Mouse (Mus musculus): ENCODE data around the gene Itpr3.
A peak's percentile ranks its signal among the peaks of the same experiment; 100 is the strongest.

The Itpr3 gene

DNA sequence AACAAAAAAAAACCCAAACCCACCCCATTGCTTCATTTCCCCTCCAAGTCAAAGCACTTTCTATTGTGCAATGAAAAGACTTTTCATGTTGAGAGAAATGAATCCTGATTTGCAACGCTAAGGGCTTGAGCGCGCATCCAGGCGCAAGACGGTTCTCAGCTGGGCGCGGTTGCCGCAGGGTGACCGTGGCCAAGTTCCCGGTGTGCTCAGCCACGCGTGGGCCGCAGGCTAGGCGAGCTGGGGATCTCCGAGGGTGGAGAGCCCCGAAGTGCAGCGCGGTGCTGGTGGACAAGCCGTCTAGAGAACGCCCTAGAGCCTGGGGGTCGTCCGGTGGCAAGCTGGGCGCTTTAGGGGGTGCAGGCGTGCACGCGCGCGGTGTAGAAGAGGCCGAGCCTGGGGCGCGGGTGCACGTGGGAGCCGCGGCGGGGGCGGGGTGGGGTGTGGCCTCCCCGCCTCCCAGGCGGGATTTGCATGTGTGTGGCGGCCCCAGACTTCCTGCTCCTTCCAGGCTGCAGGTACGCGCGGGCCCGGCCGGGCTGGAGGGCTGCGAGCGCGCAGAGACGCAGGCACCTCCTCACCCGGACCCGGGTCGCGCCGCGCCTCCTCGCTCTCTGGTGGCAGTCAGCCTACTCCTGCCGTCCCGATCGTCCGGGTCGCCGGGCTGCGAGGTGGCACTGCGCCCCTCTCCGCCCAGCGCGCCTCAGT lies at the start of gene Itpr3:
TSS of gene Itpr3 (plus strand) at position 493 of the 705 bp plus-strand sequence.
- DNase-seq, result peak; percentile 79

DNA sequence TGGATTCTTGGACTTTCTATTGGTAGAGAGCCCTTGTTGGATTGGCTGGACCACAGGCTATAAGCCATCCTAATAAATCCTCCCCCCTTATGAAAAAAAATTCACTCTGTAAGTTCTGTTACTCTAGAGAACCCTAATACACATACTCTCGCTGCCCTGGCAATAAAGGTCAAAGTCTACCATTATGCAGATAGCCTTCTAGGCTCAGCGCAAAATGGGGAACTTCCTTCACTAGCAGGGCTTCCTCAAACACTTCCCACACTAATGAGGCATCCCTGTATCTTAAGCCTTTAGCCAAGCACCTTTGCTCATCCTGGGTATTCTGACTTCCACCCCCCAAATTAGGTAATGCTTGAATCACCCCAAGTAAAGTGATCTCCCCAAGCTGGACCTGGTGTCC lies 48.8 kb upstream of the Itpr3 start:
- DNase-seq, result no peak

DNA sequence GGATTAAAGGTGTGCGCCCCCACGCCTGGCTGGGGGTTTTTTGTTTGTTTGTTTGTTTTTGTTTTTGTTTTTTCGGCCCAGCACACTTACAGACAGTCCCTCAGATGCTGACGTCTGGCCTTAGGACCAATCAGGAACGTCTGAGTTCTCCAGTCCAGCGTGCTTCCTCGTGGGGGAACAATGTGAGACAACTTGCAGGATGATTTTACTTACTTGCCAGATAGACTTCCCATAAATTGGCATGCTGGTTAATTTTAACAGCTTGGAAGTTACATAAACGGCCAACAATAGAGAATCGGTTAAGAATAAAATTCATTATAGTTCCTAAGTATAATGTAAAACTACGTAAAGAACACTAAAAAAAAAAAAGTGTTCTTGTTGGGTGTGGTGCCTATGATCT lies 45.9 kb upstream of the Itpr3 start:
- DNase-seq, result no peak

DNA sequence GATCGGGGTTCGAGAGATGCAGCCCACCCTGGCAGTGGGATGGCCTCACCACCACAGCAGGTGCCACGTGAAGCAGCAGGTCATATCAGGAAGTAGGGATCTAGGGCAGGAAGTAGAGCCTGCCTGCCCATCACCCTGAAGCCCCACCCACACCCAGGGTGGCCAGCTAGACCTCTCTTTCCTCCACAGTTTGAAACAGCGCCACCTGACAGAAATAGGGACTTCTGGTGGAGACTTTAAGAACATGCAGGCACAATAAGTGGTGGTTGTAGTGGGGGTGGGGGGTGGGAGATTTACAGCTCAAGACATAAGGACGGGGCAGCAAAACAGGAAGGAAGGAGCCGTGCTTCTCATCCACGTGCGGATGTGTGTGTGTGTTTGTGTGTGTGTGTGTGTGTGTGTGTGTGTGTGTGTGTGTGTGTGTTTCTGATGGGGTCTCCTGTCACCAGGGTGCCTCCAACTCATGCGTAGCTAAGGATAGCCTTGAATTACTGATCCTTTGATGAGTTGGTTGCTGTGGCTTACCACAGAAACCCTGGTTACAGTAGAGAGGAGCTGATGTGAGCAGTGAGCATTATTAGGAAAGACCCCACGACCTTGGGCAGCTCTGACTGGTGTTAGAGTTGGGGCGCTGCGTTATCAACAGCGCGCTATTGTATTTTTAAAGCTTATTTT lies 45.0 kb upstream of the Itpr3 start:
- no peak for DNase-seq

DNA sequence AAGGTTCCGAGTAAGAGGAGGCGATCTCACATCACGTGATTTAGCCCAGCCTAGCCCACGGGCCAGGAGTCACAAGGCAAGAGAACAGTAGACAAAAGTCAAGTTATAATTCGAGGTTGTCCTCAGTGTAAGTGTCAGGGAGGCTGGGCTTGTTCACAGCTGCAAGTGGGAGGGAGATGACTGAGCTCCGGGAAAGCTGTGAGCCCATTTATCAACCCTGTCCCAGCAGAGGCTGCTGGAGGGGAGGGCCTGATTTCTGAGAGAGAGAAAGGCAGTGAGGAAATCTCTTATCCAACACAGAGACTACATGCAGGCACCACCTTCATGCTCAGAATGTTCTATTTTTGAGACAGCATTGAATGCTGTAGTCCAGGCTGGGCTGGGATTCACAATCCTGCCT lies 44.2 kb upstream of the Itpr3 start:
- no peak for DNase-seq

DNA sequence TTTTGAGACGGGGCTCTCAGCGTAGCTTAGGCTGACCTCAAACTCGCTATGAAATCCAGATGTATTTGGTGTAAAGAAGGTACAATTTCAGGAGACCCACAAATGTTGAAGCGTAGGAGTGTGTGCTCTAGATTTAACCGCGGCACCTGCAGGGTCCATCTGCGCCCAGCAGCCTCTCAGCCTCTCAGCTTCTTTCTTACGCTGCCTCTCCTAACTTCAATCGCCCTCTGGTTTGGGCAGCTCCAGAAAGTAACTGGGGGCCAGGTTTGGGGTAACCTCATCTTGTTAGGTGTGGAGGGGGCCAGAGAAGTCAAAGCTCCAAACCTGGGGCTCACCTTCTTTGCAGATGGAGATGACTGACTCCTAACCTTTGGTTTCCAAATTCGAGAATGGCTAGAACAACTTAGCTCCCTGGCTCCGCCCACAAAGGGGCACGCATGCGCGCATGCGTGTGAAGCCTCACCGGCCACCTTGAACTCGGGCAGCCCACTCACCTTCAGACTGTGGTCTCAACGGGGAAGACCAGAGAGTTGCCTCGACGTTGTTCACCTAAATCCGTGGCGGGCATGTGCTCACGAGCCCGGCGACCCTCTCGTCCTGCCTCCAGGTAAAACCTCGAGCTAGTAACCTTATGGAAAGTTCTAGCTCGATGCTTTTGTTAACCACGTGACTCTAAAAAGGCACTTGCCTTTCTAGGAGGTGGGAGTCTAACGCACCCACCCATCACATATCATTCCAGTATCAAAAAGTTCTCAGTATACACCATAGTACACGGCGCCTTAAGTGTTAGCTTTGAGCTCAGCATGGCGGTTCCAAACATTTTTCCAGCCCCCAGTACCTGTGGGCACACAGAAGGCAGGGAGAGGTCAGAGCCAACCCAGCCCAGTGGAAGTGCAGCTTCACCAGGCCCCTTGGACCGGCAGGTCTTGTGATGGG lies 39.3 kb upstream of the Itpr3 start:
- DNase-seq, result peak; percentile 92

DNA sequence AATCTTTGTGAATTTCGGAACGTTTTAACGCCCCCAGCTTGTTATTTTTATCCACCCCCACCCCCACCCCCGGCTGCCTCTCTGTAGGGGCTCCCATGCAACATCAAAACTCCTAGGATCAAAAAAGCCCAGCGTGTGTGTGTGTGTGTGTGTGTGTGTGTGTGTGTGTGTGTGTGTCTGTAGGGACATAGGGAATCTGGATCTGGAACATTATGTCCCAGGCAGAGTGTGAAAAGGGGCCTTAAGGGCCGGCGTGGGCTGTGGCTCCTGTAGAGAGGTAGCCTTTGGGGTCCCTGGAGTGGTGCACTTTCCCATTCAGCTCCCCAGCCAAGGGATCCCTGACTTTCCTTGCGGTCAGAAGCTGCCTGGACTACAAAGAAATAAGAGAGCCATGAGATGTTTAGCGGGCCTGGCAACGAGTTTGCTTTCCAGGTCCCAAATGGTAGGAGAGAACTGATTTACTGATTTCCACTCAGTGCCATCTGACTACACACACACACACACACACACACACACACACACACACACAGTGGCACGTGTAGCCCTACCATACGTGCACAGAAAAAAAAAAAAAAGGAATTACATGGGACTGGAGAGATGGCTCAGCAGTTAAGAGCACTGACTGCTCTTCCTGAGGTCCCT lies 38.4 kb upstream of the Itpr3 start:
- DNase-seq, result peak; percentile 25

DNA sequence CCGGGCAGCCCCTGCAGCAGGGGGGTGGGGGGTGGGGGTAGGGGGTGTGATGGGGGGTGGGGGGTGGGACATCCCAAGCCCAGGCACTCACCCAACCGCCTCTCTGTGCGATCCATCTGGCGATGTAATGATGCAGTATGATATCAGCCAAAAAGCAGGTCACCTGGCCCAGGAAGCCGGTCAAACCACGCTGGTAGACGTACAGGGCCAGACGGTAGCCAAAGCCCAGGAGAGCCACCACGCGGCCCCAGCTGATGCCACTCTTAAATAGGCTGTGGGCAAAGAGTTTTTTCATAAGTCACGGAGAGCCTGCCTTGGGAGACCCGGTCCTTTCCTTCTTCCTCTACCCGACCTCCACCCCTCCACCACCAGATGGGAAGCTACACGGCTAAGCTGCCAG lies 36.0 kb upstream of the Itpr3 start:
- no peak for DNase-seq

DNA sequence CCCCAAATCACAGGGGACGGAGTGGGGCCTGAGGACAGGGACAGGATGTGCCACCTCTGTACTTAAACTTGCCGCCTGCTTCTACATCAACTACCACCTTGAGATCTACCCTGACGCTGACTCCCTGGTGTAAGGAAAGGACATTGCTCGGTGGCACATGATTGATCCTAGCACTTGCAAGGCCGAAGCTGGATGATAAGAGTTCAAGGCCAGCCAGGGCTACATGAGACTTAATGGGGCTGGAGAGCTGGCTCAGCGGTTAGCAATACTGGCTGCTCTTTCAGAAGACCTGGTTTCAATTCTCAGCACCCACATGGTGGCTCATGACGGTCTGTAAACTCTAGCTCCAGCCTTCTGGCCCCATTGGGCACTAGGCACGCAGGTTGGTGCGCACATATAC lies 35.4 kb upstream of the Itpr3 start:
- no peak for DNase-seq

DNA sequence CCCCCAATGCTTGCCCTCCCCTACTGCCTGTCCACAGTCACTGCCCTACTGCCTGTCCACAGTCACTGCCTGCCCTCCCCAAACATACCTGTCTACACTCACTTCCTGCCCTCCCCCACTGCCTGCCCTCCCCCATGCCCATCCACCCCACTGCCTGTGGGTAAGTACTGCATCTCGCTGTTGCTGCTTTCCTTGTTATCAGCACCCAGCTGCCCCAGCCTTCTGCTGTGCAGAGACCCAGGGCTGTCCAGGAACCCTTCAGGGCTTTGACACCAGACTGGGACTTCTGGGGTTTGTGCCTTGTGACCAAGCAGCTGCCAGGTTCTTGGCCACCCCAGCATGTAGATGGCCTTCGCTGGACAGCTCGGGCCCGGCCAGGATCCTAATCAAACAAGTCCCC lies 33.8 kb upstream of the Itpr3 start:
- DNase-seq, result no peak

DNA sequence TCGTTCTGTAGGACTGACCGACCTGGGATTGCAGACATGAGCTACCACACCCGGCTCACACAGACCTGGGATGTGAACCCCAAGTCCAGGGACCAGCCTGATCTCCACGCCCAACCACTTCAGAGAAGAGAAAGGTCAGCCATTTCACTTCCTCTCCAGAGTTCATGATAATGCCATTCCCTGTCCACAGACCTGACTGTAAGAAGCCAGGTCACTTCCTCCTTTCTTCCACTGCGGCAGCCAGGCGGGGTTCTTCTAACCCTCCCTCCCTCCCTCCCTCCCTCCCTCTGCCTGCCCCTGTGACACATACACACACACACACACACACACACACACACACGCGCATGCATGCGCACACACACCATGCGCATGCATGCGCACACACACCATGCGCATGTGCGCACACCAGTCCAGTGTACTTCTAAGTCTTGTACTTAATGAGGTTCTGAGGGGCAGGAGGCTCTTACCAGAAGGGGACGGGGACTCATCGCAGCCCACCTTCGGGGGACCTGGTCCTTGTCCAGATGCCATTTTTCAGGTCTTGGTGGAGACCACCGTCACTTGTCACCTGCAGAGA lies 31.7 kb upstream of the Itpr3 start:
- no peak for DNase-seq

DNA sequence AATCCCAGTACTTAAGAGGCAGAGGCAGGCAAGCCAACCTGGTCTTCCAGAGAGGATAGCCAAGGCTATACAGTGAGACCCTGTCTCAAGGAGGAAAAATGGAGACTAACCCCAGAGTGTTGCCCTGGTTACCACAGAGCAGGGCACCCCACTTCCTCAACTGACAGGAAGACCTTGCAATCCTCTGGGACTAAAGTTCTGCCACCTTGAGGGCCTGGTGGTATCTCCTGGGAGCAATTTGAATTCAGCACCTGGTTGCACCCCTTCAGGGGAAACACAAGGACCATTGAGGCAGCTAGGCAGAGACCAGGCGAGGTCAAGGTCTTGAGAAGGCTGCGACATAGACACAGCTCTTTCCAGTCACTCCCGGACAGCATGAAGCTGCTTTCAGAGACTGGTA lies 31.2 kb upstream of the Itpr3 start:
- DNase-seq, result no peak

DNA sequence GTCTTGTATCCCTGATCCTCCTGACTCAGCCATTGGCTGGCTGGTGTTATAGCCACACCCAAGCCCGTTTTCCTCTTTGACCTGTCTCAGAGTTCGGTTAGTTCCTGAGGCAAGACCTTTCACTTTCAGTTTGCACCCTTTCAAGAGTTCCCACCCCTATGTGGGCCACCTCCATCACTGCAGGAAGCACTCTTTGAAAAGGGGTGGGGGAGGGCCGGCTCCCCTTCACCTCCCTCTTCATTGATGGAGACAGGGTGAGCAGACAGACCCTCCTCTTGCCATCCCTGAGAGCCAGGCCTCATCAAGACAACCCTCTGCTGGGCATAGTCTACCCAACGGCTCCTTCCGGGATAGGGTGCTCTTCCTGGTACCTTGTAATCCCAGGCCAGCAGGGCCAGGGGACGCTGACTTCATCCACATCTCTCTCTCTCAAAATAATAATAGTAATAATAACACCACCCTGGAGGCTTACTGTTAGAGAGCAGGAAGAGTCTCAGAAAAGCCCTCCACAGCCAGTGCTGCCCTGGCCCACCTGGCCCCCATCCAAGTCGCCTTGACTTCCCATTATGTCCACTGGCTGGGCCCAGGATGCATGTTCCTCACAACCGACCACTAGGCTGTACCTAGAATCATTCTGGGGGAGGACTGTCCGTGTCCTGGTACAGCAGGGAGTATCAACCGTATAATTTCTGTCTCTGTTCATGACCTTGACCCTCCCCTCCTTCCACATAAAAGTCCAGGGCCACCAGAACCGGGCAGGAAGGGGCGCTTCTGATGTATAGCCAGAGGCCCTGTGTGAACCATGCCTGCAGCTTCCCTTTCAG lies 29.4 kb upstream of the Itpr3 start:
- peak; percentile 45 for DNase-seq

DNA sequence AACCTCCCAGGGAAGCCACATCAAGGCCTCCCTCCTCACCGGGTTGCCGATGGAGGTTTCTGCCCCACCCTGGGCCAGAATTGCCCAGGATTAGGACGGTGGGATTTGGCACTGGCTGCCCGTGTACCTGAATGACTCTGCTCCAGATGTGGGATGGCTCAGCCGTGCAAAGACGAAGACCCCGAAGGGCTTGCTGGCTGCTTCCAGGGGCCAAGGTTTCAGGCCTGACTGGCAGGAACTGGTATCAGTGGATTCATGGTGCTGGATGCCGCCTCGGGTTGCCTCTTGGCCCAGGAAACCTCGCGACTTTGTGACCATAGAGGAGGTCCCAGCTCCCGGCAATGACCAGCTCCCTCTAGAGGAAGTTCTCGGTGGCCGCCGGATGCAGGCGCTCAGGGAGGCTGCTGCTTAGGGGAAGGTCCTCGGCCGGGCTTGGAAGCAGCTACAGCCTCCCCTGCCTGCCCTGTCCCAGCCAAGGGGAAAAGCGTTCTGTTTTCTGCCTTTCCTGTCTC lies 28.8 kb upstream of the Itpr3 start:
- peak; percentile 93 for DNase-seq

DNA sequence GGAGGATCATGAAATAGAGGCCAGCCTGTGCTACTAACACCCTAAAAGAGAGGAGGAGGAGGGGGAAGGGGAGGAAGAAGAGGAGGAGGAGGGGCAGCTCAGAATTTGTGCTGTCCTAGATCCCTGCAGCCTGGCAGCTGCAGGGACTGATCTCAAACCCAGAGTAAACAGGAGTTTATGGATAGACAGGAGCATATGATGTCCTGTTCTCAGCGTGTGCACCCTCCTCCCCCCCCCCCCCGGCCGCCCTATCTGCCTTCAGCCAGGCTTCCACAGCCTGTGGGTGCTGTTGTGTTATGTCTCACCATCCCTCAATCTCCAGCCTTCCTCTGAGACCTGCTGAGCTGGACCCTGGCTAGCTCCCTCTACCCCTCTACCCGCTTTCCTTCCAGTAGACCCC lies 28.2 kb upstream of the Itpr3 start, which contains the start of gene Bak1:
TSS of gene Bak1 (minus strand) at position 101 of the 400 bp plus-strand sequence.
- no peak for DNase-seq

DNA sequence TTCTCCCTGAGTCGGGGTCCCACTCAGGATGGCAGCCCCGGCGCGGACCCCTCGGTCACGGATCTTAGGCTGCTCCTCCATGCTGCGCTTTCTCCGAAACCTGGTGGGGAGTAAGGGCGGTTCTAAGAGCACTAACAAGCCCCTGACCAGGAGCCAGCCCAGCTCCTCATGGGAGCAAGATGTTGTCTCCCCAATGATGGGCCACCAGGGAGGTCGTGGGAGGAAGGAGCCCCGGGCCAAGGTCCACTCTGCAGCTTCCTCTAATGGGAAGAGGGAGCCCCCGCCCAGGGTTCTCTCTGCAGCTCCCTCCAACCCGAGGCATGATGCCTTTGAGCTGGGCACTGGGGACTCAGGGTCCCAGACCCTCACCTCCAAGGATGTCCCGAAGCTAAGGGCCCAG lies 27.7 kb upstream of the Itpr3 start:
- DNase-seq, result no peak

DNA sequence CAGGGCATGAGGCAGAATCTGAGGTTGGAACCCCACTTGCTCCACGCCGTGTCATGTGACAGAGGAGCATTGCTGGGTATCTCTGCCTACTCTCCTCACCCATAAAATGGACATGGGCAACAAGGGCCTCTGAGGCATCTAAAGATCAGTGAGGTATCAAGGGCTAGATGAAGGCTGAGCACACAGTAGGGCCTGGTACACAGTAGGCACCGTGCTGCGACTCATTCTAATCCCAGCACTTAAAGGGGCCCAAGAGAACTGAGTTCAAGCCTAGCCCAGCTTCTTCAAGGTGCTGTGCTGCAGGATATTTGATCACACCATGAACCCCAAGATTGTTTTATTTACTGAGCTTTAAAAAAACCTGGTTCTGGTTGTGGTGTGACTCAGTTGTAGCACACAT lies 26.2 kb upstream of the Itpr3 start:
- no peak for DNase-seq

DNA sequence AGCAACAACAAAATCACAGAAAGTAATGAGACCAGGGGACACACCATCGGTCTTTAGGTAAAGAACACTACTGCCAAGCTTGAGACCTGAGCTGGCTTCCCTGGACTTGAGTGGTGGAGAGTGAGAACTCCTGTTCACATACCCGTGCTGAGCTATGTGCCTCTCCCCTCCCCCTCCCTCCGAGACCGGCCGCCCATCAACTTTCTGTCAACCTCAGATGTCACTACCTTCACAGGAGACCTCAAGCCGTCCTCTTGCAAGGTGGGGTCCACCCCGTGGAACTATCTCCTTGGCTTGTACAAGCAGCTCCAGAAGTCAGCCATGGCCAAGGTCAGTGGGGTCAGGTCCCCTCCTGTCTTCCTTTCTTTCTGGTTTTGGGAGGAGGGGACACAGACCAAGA lies 24.8 kb upstream of the Itpr3 start:
- no peak for DNase-seq

DNA sequence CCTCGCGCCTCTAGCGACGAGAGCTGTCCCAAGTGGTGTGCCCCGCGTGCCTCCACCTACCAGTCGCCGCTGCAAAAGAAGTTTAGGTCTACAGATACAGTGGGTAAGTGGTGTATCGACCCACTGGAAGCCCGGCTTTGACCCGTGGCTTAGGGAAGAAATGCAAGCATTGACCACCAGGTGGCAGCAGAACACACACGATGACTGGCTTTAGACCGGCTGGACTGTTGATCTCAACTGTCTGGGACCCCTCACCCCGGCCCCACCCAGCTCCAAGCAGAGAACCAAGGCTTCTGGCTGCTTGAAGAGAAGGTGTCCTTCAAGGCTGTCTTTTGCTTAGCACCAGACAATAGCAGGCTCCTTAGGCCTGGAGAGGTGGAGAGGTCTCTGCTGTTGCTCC lies 24.2 kb upstream of the Itpr3 start:
- DNase-seq, result peak; percentile 84

DNA sequence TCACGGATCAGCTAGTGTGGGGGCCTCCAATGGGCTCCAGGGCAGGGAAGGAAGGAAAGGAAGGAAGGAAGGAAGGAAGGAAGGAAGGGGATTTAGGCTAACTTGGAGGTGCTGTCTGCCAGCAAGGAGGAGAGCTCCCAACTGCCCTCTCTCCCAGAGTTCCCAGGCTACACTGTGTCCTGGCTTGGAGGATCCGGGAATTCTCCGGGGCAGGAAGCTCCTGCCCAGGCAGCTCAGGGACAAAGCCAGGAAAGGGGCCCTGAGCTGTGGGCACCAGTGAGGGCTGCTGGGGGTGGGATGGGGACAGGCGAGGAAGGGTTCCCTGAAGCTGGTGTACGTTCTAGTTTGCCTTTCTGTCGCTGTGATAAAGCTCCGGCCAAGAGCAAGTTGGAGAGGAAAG lies 20.6 kb upstream of the Itpr3 start:
- no peak for DNase-seq

DNA sequence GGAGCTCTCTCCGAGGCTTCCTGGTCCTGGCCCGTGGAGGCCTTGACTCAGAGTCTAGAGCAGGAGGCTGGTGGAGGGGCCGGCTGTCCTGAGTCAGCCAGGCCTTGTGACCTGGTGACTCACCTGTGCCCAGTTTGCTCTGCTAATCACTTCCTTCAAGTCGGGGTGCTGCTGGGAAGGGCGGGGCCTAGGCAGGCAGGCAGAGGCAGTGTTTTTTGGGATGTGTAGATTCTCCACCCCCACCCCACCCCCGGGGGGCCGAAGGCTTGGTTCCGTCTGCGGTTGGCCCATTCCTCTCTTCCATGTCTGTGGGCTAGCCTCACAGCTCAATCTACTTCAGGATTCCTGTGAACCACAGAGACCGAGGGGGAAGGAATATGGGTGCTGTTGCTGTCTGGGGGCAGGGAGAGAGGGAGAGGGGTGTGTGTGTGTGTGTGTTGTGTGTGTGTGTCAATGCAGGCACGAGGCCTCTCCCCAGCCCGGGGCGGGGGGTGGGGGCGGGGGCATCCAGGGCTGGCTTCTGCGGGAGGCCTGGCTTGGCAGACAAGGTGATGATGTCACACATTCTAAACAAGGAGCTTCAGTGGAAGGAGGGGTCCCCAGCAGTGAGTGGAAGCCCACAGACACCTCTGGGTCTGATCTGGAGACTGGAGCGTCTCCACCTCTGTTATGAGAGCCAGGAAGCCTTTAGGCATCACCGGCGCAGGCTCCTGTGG lies 18.6 kb upstream of the Itpr3 start:
- no peak for DNase-seq

All from kidney, adult 18-20 months (tissue).